Mouse (Mus musculus) right cerebral cortex, postnatal 10 days (tissue): ENCODE measurements at regions not wholly inside any gene's neighbourhood (a gene's known extent, or its start where the extent isn't known, plus 50 kb on each side); places are given as distances from the start of the nearest gene placed in this dataset.

Experiments
- DNase-seq, 2 experiments: peaks; one replicate each; pipeline ENCODE4 v3.0.0; 2021; ENCODE audit warnings: low spot score in 2 of 2

- no peak for DNase-seq
Measured at GRCm38 (mm10) chr12:12765490-12766058, 176.1 kb downstream of the Mycn start.

- DNase-seq, result no peak
Measured at GRCm38 (mm10) chr12:12765055-12765454, 176.7 kb downstream of the Mycn start.

- no peak for DNase-seq
Measured at GRCm38 (mm10) chr12:12764586-12764985, 177.1 kb downstream of the Mycn start.

GRCm38 (mm10) chr12:12756301-12756948, 185.3 kb downstream of the Mycn start:
- no peak for DNase-seq

GRCm38 (mm10) chr12:12753849-12754248, 187.9 kb downstream of the Mycn start:
- DNase-seq, result no peak

- no peak for DNase-seq
Measured at GRCm38 (mm10) chr12:12751670-12752426, 189.9 kb downstream of the Mycn start.

GRCm38 (mm10) chr12:12749690-12750089, 192.0 kb downstream of the Mycn start:
- DNase-seq, result no peak

GRCm38 (mm10) chr12:12746852-12747454, 194.8 kb downstream of the Mycn start:
- no peak for DNase-seq

- DNase-seq, result no peak
Measured at GRCm38 (mm10) chr12:12744492-12744891, 197.2 kb downstream of the Mycn start.

- no peak for DNase-seq
Measured at GRCm38 (mm10) chr12:12738631-12739331, 202.9 kb downstream of the Mycn start.

- no peak for DNase-seq
Measured at GRCm38 (mm10) chr12:12725797-12726196, 215.9 kb downstream of the Mycn start.

- DNase-seq, result no peak
Measured at GRCm38 (mm10) chr12:12725075-12725474, 216.6 kb downstream of the Mycn start.

GRCm38 (mm10) chr12:12723724-12724487, 217.8 kb downstream of the Mycn start:
- DNase-seq, result no peak

GRCm38 (mm10) chr12:12722982-12723661, 218.6 kb downstream of the Mycn start:
- no peak for DNase-seq

GRCm38 (mm10) chr12:12716691-12717090, 225.0 kb downstream of the Mycn start:
- peak in 1 of 2 experiments; percentile 43 for DNase-seq

GRCm38 (mm10) chr12:12715956-12716669, 225.6 kb downstream of the Mycn start:
- DNase-seq, result peak; percentile 51 to 60

GRCm38 (mm10) chr12:12715528-12715927, 226.2 kb downstream of the Mycn start:
- DNase-seq, result peak in 1 of 2 experiments; percentile 33

- no peak for DNase-seq
Measured at GRCm38 (mm10) chr12:12710184-12710609, 231.5 kb downstream of the Mycn start.

GRCm38 (mm10) chr12:12708954-12709523, 232.7 kb downstream of the Mycn start:
- DNase-seq, result peak; percentile 37 to 58
